Mouse (Mus musculus): ENCODE measurements around the gene Evi5. TPM values are rescaled to one million over a fixed set of nuclear protein-coding genes. Genes with fewer than 3 reads are reported as not detected.

Evi5 gene
- polyA plus RNA-seq, 1 experiment from 2014 or later, result 55.0 TPM

DNA sequence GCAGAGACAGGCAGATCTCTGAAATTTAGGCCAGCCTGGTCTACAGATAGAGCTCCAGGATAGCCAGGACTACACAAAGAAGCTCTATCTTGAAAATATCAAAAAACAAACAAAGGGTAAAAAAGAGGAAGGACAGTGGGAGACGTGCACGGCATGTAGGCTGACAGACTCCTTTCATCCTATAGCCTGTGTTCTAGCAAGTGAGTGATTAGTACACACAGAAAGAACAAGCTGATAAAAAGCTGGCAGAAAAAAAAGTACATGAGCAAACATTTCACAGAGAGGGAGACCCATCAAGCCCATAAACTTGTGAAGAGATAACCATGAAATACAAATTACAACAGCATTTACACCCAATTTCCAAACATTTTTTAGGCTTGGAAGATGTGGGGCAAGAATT lies 163.2 kb downstream of the Evi5 start:
- no peak overlapping the region for H3K27ac ChIP-seq
- no peaks in the 10 kb centered on the region for H3K9me3 ChIP-seq
- H3K36me3 ChIP-seq, result no peaks in the 10 kb centered on the region
- no peak overlapping the region for H3K4me2 ChIP-seq
- WGBS, result 70% methylated on average over 2 of the region's 2 CpGs
- no peak for ATAC-seq (ENCODE audit: low FRiP score)
- peaks cover 33% of the 10 kb centered on the region for H3K27me3 ChIP-seq
- H3K4me3 ChIP-seq, result no peak overlapping the region
- H3K4me1 ChIP-seq (replicated peaks), result no peaks in the 10 kb centered on the region
- no peak overlapping the region for H3K9ac ChIP-seq

- H3K27ac ChIP-seq, result no peak overlapping the region
- no peaks in the 10 kb centered on the region for H3K36me3 ChIP-seq
- H3K4me1 ChIP-seq (replicated peaks), result no peaks in the 10 kb centered on the region
- WGBS, result 88% methylated on average over 8 of the region's 8 CpGs
- ATAC-seq (ENCODE audit: low FRiP score), result no peak
- no peak overlapping the region for H3K4me3 ChIP-seq
- no peak overlapping the region for H3K9ac ChIP-seq
- H3K9me3 ChIP-seq, result no peaks in the 10 kb centered on the region
- peaks cover 10% of the 10 kb centered on the region; the same call in 1 of the 2 replicates for H3K27me3 ChIP-seq
- H3K4me2 ChIP-seq, result no peak overlapping the region
These were observed 166.6 kb downstream of the Evi5 start for GRCm38 (mm10) chr5:107708124-107708797.

GRCm38 (mm10) chr5:107706262-107706661 lies 168.6 kb downstream of the Evi5 start:
- Histone ChIP-seq H3K4me2 (no peak overlapping the region), H3K4me1 (replicated peaks) (no peaks in the 10 kb centered on the region), H3K36me3 (no peaks in the 10 kb centered on the region), H3K4me3 (no peak overlapping the region), H3K27ac (no peak overlapping the region), H3K9ac (no peak overlapping the region), H3K27me3 (0 out of 2 replicates have a peak, but pooled peaks cover 3% of the 10 kb centered on the region), H3K9me3 (no peaks in the 10 kb centered on the region)
- WGBS, result 85% methylated on average over 1 of the region's 1 CpGs
- no peak for ATAC-seq (ENCODE audit: low FRiP score)

DNA sequence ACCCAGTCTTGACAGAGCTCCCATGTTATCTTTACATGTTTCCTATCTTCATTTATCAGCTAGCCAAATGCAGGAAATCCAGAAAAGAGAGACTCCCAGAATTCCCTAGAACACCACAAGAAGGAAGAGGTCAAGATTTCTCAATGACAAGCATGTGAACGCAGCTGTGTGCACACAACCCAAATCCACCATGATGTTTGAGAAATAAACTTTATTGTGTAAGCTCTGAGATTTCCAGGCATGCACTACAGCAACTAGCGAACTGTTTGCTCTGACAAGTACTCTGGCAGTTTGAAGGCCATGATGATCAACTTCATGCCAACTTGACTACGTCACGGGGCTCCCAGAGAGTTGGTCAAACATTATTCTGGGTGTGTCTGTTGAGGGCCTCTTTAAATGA lies 169.2 kb downstream of the Evi5 start:
- H3K4me2 ChIP-seq, result no peak overlapping the region
- no peaks in the 10 kb centered on the region for H3K4me1 ChIP-seq (replicated peaks)
- WGBS, result 88% methylated on average over 4 of the region's 4 CpGs
- no peak overlapping the region for H3K27ac ChIP-seq
- no peaks in the 10 kb centered on the region for H3K9me3 ChIP-seq
- H3K36me3 ChIP-seq, result no peaks in the 10 kb centered on the region
- no peaks in the 10 kb centered on the region for H3K27me3 ChIP-seq
- no peak overlapping the region for H3K9ac ChIP-seq
- H3K4me3 ChIP-seq, result no peak overlapping the region
- no peak for ATAC-seq (ENCODE audit: low FRiP score)

- Histone ChIP-seq H3K4me1 (replicated peaks) (no peaks in the 10 kb centered on the region), H3K9ac (no peak overlapping the region), H3K27ac (no peak overlapping the region), H3K4me3 (no peak overlapping the region), H3K27me3 (no peaks in the 10 kb centered on the region), H3K9me3 (no peaks in the 10 kb centered on the region), H3K4me2 (no peak overlapping the region), H3K36me3 (no peaks in the 10 kb centered on the region)
- 91% methylated on average over 6 of the region's 6 CpGs for WGBS
- no peak for ATAC-seq (ENCODE audit: low FRiP score)
These were observed 171.6 kb downstream of the Evi5 start for GRCm38 (mm10) chr5:107703207-107703763.

DNA sequence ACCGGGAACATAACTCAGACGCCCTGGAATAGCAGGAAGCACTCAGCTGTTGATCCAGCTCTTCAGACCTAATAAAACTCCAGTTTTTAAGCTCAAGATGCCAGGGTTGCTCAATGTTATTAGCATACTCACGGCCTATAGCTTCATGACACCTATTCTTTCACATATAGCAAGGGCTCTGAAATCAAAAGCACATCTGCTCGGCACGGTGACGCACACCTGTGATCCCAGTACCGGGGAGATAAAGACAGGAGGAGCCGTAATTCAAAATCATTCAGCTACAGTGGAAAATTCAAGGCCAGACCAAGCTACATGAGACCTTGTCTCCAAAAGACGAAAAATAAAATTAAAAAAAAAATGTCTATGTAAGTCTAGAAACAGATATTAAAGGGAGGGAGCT lies 173.2 kb downstream of the Evi5 start:
- no peak overlapping the region for H3K27ac ChIP-seq
- H3K4me1 ChIP-seq (replicated peaks), result no peaks in the 10 kb centered on the region
- H3K36me3 ChIP-seq, result no peaks in the 10 kb centered on the region
- ATAC-seq (ENCODE audit: low FRiP score), result no peak
- H3K9me3 ChIP-seq, result no peaks in the 10 kb centered on the region
- no peak overlapping the region for H3K4me3 ChIP-seq
- WGBS, result 84% methylated on average over 9 of the region's 9 CpGs
- no peak overlapping the region for H3K9ac ChIP-seq
- H3K27me3 ChIP-seq, result no peaks in the 10 kb centered on the region
- no peak overlapping the region for H3K4me2 ChIP-seq

- H3K9me3 ChIP-seq, result no peaks in the 10 kb centered on the region
- H3K27ac ChIP-seq, result no peak overlapping the region
- H3K4me3 ChIP-seq, result no peak overlapping the region
- 94% methylated on average over 10 of the region's 10 CpGs for WGBS
- no peak overlapping the region for H3K9ac ChIP-seq
- H3K27me3 ChIP-seq, result no peaks in the 10 kb centered on the region
- H3K4me2 ChIP-seq, result no peak overlapping the region
- H3K4me1 ChIP-seq (replicated peaks), result no peaks in the 10 kb centered on the region
- no peak for ATAC-seq (ENCODE audit: low FRiP score)
- no peaks in the 10 kb centered on the region for H3K36me3 ChIP-seq
These were observed 174.0 kb downstream of the Evi5 start for GRCm38 (mm10) chr5:107700873-107701272.

DNA sequence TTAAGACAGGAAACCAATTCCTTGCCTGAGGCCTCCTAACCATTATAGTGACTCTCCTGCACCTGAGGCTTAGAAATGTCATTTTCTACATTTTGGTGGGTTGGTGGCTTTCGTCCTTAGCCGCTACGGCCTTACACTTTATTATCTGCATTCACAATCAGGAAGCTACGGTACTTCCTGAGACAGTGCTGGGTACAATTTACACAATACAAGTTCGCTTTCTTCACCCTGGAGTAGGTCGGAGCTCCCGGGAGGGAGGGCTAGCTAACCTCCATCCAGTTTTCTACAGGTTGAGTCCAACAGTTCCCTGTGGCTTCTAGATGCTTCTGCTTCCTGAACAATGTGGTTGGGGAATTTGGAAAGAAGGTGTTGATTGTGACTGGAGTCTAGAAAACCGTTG lies 176.0 kb downstream of the Evi5 start:
- Histone ChIP-seq H3K9me3 (no peaks in the 10 kb centered on the region), H3K27me3 (no peaks in the 10 kb centered on the region), H3K4me3 (no peak overlapping the region), H3K4me2 (no peak overlapping the region), H3K27ac (no peak overlapping the region), H3K4me1 (replicated peaks) (no peaks in the 10 kb centered on the region), H3K9ac (no peak overlapping the region), H3K36me3 (no peaks in the 10 kb centered on the region)
- 86% methylated on average over 8 of the region's 8 CpGs for WGBS
- no peak for ATAC-seq (ENCODE audit: low FRiP score)

DNA sequence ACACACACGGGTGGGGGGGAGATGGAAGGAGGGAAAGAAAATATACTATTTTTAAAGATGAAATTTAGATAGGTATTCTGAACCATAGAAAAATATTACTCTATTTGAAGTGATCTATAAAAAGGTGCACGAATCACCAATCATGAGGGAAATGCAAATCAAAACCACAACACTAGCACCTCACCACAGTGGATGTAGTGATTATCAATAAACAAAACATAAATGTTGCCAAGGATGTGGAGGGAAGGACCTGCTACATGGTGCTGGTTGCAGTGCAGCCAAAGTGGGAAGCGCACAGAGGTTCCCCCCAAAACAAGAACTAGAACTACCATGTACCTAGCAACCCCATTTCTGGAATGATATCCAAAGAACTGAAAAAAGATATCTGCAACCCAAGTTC lies 179.9 kb downstream of the Evi5 start:
- WGBS, result 81% methylated on average over 3 of the region's 3 CpGs
- H3K9ac ChIP-seq, result no peak overlapping the region

More for the DNA sequence above, 179.9 kb downstream of the Evi5 start:
- H3K27me3 ChIP-seq, result peaks cover 10% of the 10 kb centered on the region; the same call in 1 of the 2 replicates
- ATAC-seq (ENCODE audit: low FRiP score), result no peak
- H3K9me3 ChIP-seq, result no peaks in the 10 kb centered on the region
- H3K4me1 ChIP-seq (replicated peaks), result no peaks in the 10 kb centered on the region
- no peak overlapping the region for H3K4me3 ChIP-seq
- no peak overlapping the region for H3K4me2 ChIP-seq
- H3K36me3 ChIP-seq, result no peaks in the 10 kb centered on the region
- H3K27ac ChIP-seq, result no peak overlapping the region

Other genes with a start within 250 kb of the Evi5 start
- not detected in 2 replicates for gene Gfi1, start 149.1 kb downstream of the Evi5 start, polyA plus RNA-seq (2015; fragmentation: Nextera tagmentation; extraction: Ambion mirVana)
- gene Ube2d2b, start 45.0 kb downstream of the Evi5 start, polyA plus RNA-seq (2015; fragmentation: Nextera tagmentation; extraction: Ambion mirVana), result 0.12 and 0.16 TPM in 2 replicates
- 62.5 and 68.2 TPM in 2 replicates for gene Rpl5, start 25.4 kb upstream of the Evi5 start, polyA plus RNA-seq (2015; fragmentation: Nextera tagmentation; extraction: Ambion mirVana)
- gene Fam69a, start 112.0 kb upstream of the Evi5 start, polyA plus RNA-seq (2015; fragmentation: Nextera tagmentation; extraction: Ambion mirVana), result 44.6 and 49.3 TPM in 2 replicates
- gene Mtf2, start 190.6 kb upstream of the Evi5 start, polyA plus RNA-seq (2015; fragmentation: Nextera tagmentation; extraction: Ambion mirVana), result 119 and 124 TPM in 2 replicates

Measured in hindbrain, embryonic 13.5 days (tissue).